Mouse (Mus musculus) cerebellum, adult 2 months (tissue): ENCODE results near the gene Tshr.
A peak's percentile ranks its signal among the peaks of the same experiment; 100 is the strongest.

Source experiments
- CTCF ChIP-seq: fragments of 200-500 bp; IDR thresholded peaks from 2 replicates; pipeline ENCODE4 v1.5.1; 2011; ENCODE audit warnings: low read depth, mild to moderate bottlenecking, control low read depth, low read length, moderate library complexity, borderline replicate concordance; ENCODE audit not compliant: insufficient read depth
- POLR2A ChIP-seq: fragments of 200-500 bp; IDR thresholded peaks from 2 replicates; pipeline ENCODE4 v1.6.1; 2011; ENCODE audit warnings: low read length, control low read depth, borderline replicate concordance; ENCODE audit not compliant: insufficient read depth

DNA sequence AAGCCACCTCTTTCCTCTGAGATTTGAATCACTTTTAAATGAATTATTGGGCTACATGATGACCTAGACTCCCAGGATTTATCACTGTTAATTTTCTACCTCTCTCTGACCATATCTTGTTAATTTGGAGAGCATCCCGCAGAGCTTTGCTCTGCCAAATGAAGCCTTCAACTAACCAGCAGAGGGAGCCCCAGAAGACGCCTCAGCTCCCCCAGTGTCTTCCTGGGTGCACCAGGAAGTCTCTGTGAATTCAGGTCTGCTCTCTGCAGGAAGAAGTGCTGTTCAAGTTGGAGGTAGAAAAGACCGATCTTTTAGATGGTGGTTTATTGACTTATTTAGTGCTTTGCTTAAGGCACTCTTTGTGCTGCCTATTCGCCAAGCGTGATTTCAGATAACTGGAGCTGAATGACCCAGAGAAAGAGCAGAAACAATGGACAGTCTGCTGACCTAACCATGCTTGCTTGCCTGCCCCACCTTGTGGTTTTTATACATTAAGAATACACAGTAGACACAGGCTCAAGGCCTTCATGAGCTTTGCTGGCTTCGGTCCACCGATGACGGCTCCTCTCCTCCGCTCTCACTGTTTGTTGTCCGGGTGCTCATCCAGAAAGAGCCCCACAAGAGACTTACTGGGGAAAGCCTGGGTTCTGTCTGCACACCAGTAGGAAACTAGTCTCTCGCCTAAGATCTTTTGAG, 38.9 kb downstream of the Tshr start:
- TF ChIP-seq CTCF (peak; percentile 37; the same call in 1 of the 2 replicates), POLR2A (no peak)
